Mouse (Mus musculus) heart, postnatal 10 days (tissue): ENCODE measurements around the gene Pkmyt1. TPM values are rescaled to one million over a fixed set of nuclear protein-coding genes. Genes with fewer than 3 reads are reported as not detected.

ENCODE experiments used
- DNase-seq, 2 experiments: peaks; one replicate each; pipeline ENCODE4 v3.0.0; 2021
- intact Hi-C: fragments of 180-260 bp; cut with DNase I; formaldehyde crosslinking; loops from one replicate; pipeline ENCODE4 v1.15.1; 2025
- total RNA-seq, 2 experiments: library from RNA; stranded (reverse); gene quantifications; 2 replicates each; pipeline ENCODE4 v1.2.3; 2021

Gene Pkmyt1
- total RNA-seq, 2 experiments from 2014 or later = 7.7 to 9.3 TPM

DNA sequence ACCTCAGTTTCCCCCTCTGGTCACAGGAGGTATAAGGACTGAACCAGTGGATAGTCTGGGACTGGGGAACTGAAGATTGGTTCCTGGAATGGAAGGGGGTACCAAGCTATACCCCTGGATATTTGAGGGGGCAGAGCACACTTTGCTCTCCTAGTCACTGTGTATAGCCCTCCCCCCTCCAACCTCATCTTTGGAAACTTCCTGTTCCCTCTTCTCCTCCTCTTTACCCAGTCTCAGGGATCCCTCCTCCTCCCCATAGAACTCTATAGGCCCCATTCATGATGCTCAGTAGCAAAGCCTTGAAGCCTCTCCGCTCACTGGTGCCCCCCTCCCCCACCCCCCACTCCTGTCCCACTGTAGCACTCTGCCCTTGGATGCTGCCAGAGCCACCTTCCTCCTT, 6.7 kb upstream of the Pkmyt1 start:
- no peak for DNase-seq
- intact Hi-C loops = no loop called here

DNA sequence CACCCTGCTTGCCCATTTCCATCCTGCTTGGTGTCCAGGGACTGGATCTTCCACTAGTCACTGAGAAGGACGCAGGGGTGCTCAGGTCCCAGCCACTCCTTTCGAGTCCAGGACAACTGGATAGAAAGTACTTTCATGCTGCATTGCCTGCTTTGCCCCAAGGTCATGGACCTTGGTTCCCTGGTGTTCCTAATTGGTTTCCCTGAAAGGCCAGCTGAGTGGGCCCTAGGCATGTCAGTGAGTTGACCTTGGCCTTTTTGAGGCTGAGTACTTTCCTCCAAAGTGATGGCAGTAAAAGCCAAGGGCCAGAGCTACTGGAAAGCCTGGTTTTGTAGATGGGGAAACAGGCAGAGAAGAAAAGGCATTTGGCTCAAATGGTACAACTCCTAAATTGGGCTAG, 4.2 kb upstream of the Pkmyt1 start:
- intact Hi-C loops = no loop called here

GRCm38 (mm10) chr17:23722376-23723125, 3.6 kb upstream of the Pkmyt1 start, which contains the start of gene 1520401A03Rik:
TSS of gene 1520401A03Rik (minus strand) at chr17:23722783.
- intact Hi-C loops = no loop called here
- DNase-seq = no peak

More for the DNA sequence above, 4.2 kb upstream of the Pkmyt1 start:
- DNase-seq = no peak

- intact Hi-C loops = no loop called here
- no peak for DNase-seq
Observed at GRCm38 (mm10) chr17:23725477-23725876, 659 bp upstream of the Pkmyt1 start.

DNA sequence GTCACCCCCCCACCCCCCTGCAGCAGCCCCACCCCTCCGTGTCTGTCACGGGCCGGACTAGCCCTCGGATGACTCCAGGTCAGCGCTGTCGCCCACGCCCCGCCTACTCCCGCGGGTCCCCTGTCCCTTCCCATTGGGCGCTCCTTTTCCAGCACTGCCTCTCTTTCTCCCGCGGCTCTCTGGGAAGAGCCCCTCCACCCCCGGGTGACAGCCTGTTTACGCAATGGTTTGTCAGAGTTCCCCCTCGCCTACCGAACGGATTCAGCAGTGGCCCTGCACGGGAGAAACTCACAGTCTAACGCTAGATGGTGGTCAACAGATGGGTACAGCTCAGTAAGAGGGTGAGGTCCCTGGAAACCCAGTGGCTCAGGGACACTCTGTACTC, 614 bp downstream of the Pkmyt1 start:
- intact Hi-C loops = no loop called here
- peak; percentile 87 to 88 for DNase-seq

DNA sequence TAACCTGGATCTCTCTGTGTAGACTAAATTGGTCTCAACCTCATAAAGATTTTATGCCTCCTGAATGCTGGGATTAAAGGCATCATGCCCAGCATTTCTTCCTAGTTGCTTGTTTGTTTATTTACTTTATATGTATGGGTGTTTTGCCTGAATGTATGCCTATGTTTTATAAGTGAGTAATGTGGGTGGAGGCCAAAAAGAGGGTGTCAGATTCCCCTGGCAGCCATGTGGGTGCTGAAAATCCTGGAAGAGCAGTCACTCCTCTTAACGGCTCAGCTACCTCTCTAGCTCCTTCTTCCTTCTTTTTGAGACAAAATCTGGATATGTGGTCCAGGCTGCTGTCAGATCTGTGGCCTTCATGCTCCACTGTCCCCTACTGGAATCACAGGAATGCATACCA, 4.3 kb downstream of the Pkmyt1 start:
- intact Hi-C loops = no loop called here
- no peak for DNase-seq

- no peak for DNase-seq
- intact Hi-C loops = no loop called here
Observed at GRCm38 (mm10) chr17:23734341-23734740, 8.2 kb downstream of the Pkmyt1 start.

GRCm38 (mm10) chr17:23737493-23738445, 11.6 kb downstream of the Pkmyt1 start:
- intact Hi-C loops = no loop called here
- no peak for DNase-seq

DNA sequence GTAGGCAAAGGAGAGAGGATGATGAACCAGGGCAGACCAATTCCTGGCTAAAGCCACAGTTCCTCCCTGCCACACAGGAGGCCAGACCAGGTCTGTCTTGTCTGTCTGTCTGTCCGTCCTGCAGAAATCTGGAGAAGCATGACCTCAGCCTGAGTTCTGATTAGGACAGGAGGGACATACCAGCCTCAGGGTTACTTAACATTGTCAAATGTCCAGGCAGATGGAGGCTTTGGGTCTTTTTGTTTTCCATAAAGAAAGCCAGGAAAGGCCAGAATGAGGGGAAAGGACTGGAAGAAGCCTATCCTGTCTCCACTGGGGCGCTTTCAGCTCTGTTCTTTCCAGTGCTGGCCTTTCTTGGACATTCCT, 12.7 kb downstream of the Pkmyt1 start:
- intact Hi-C loops = no loop called here

DNA sequence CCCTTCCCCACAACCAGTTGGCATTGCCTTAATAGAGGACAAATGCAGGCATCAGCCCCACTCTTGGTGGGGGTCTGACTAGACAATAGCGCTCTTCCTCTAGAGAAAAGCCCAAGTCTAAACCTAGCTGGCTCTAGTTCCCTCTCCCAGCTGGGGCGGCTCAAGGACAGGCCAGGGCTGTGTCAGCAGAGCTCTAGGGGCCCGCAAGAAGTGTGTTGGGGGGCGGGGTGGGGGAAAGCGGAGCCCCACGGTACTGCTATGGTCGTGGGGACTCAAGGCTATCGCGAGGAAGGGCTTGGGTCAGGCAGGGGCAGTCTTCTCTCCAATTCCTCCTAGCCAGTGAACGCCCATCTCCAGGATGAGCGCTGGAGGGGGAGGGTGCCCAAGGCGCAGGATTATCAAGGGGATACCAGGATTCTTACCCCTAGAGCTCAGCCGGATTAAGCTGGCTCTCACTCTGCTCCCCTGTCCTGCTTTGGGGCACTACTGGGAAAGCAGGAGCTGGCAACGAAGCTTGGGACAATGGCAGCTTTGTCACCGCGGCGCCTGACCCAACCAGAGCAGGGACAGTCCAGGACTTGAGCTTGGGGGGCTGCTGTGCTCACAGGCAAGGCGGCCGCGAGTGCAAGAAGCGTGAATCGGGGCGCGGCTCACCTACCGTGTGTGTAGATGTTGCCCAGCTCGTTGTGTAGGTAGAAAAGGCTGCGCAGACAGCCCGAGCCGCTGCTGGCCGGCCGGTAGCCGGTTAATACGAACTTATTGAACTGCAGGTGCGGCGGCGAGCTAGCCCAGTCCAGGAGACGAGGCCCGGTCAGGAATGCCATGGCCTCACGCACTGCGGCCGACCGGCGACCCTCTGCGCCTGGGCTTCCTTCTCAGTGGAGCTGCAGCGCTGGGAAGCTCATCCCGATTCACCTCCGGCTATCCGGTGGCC, 13.3 kb downstream of the Pkmyt1 start:
- intact Hi-C loops = no loop called here
- DNase-seq = peak; percentile 51 to 52

More for the DNA sequence above, 12.7 kb downstream of the Pkmyt1 start:
- DNase-seq = no peak

DNA sequence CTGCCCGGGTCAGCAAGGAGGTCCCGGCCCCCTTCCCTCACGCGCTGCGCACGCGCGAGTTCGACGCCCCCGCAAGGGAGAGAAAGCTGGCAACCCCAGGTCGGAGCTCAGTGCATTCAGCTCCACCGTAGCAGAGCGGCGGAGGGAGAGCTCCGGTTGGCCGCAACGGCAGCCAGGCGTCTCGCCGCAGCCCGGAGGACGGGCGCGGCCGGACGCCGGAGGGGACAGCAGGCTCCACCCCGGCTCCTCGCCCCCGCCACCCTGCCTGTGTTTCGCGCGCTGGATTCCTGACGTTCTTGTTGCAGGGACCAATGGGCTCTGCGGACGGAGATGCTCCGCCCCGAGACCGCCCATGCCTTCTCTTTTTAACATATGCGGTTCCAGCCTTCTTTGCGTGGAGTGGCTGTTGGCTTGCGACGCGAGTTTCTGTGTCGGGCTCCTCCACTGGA, 14.0 kb downstream of the Pkmyt1 start:
- intact Hi-C loops = no loop called here

GRCm38 (mm10) chr17:23740598-23741021, 14.5 kb downstream of the Pkmyt1 start, which contains the start of gene Paqr4:
TSS of gene Paqr4 (minus strand) at chr17:23740867.
- no peak for DNase-seq
- intact Hi-C loops = no loop called here

More for the DNA sequence above, 14.0 kb downstream of the Pkmyt1 start:
- DNase-seq = peak; percentile 93 to 94

- DNase-seq = no peak
- intact Hi-C loops = no loop called here
Observed at GRCm38 (mm10) chr17:23741359-23742209, 15.4 kb downstream of the Pkmyt1 start.

- intact Hi-C loops = no loop called here
- no peak for DNase-seq
Observed at GRCm38 (mm10) chr17:23742210-23742793, 16.2 kb downstream of the Pkmyt1 start.

DNA sequence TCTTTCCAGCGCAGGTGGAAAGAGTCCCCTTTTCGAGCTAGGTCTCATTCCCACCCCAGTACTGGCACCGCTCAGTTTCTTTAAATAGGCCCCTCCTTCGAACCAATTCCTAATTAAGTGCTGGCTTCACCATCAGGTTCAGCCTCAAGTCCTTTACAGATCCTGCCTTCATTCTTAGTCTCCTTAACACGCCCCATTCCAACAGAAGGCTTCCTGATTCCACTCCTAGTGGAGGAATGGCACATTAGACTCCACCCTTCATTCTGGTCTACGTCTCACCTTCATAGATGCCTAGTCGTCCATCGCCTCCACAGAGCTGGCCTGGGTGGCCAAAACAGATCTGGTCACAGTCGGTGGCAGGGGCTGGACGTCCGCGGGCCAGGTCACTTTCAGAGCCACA, 16.8 kb downstream of the Pkmyt1 start:
- intact Hi-C loops = no loop called here
- no peak for DNase-seq

- DNase-seq = no peak
- intact Hi-C loops = no loop called here
Observed at GRCm38 (mm10) chr17:23744076-23744475, 17.9 kb downstream of the Pkmyt1 start.

GRCm38 (mm10) chr17:23744651-23745050, 18.5 kb downstream of the Pkmyt1 start:
- DNase-seq = no peak
- intact Hi-C loops = loop anchor here (5.0 kb wide), 1 partner anchor 108 kb away; no protein-coding TSS in a partner anchor

- DNase-seq = no peak
- intact Hi-C loops = loop anchor here (5.0 kb wide), 1 partner anchor 107 kb away; no protein-coding TSS in a partner anchor
Observed at GRCm38 (mm10) chr17:23745301-23746251, 19.4 kb downstream of the Pkmyt1 start, which contains the start of gene Kremen2. TSS of gene Kremen2 (minus strand) at chr17:23745833.
